8 mouse cellular contexts compared by ENCODE assay signal in genomic region chr10:60536098-60536811, GRCm38 (mm10).
A peak's percentile ranks its signal among the peaks of the same experiment; 100 is the strongest.
DNase-seq lines count a peak whose midpoint lies in the region; ATAC-seq lines count a peak whose summit lies in the region.

No protein-coding gene starts in this region.

- peaks cover 37% of the 10 kb centered on the region for H3K27me3 ChIP-seq in forebrain, embryonic 10.5 days (ENCODE audit: poor library complexity, severe bottlenecking)
- no peaks in the 10 kb centered on the region for H3K27me3 ChIP-seq in forebrain, embryonic 16.5 days (replicated peaks; ENCODE audit: control insufficient read depth, insufficient read depth, low read length)
- 0 out of 2 replicates have a peak, but pooled peaks cover 3% of the 10 kb centered on the region for H3K27me3 ChIP-seq in hindbrain, embryonic 16.5 days (replicated peaks; ENCODE audit: control insufficient read depth, insufficient read depth, low read length)

- H3K4me1 ChIP-seq in forebrain, embryonic 10.5 days, result peaks cover 12% of the 10 kb centered on the region
- no peaks in the 10 kb centered on the region for H3K4me1 ChIP-seq in forebrain, embryonic 16.5 days (replicated peaks; ENCODE audit: control insufficient read depth, insufficient read depth, low read length)
- no peaks in the 10 kb centered on the region for H3K4me1 ChIP-seq in hindbrain, embryonic 16.5 days (ENCODE audit: control insufficient read depth, insufficient read depth, low read depth, low read length)

- peak; percentile 31 for DNase-seq in forebrain, embryonic 10.5 days (ENCODE audit: extremely low spot score, low spot score)
- DNase-seq in embryo, embryonic 10.5 days (ENCODE audit: low spot score), result peak; percentile 74
- peak; percentile 28 for DNase-seq in lung, postnatal 14 days
- DNase-seq in thymus, postnatal 25 days, result peak; percentile 31
- DNase-seq in cerebellum, postnatal 14 days, result no peak

- H3K27ac ChIP-seq in forebrain, embryonic 10.5 days, result 0 out of 2 replicates have a peak overlapping the region, but pooled peaks have one; percentile 6
- no peak overlapping the region for H3K27ac ChIP-seq in forebrain, embryonic 16.5 days (ENCODE audit: low read length)
- H3K27ac ChIP-seq in hindbrain, embryonic 16.5 days (ENCODE audit: low read depth, low read length), result no peak overlapping the region

- no peak overlapping the region for H3K4me2 ChIP-seq in forebrain, embryonic 16.5 days (ENCODE audit: low read length)
- 0 out of 2 replicates have a peak overlapping the region, but pooled peaks have one; percentile 17 for H3K4me2 ChIP-seq in hindbrain, embryonic 16.5 days (ENCODE audit: low read length)

- H3K9ac ChIP-seq in forebrain, embryonic 16.5 days (replicated peaks; ENCODE audit: low read depth, low read length), result no peak overlapping the region
- no peak overlapping the region for H3K9ac ChIP-seq in hindbrain, embryonic 16.5 days (ENCODE audit: low read depth, low read length)

- peak overlapping the region; percentile 16; the same call in 1 of the 2 replicates for H3K4me3 ChIP-seq in forebrain, embryonic 10.5 days
- H3K4me3 ChIP-seq in forebrain, embryonic 16.5 days (replicated peaks; ENCODE audit: low read length), result no peak overlapping the region
- H3K4me3 ChIP-seq in hindbrain, embryonic 16.5 days (ENCODE audit: low read length), result no peak overlapping the region

- H3K36me3 ChIP-seq in forebrain, embryonic 10.5 days (replicated peaks), result no peaks in the 10 kb centered on the region
- H3K36me3 ChIP-seq in forebrain, embryonic 16.5 days (ENCODE audit: control insufficient read depth, insufficient read depth), result no peaks in the 10 kb centered on the region
- H3K36me3 ChIP-seq in hindbrain, embryonic 16.5 days (ENCODE audit: control insufficient read depth, insufficient read depth, low read length), result no peaks in the 10 kb centered on the region

- H3K9me3 ChIP-seq in forebrain, embryonic 10.5 days, result no peaks in the 10 kb centered on the region
- no peaks in the 10 kb centered on the region for H3K9me3 ChIP-seq in forebrain, embryonic 16.5 days (ENCODE audit: control insufficient read depth, low read length)
- no peaks in the 10 kb centered on the region for H3K9me3 ChIP-seq in hindbrain, embryonic 16.5 days (ENCODE audit: control insufficient read depth, low read length)

- no peak for ATAC-seq in forebrain, embryonic 16.5 days
- no peak for ATAC-seq in hindbrain, embryonic 16.5 days
- ATAC-seq in inflammation-experienced regulatory T-cells, adult 6 months, result no peak

- WGBS in forebrain, embryonic 10.5 days, result 10% methylated on average over 13 of the region's 14 CpGs
- 14% methylated on average over 12 of the region's 14 CpGs for WGBS in forebrain, embryonic 16.5 days
- WGBS in hindbrain, embryonic 16.5 days, result 21% methylated on average over 13 of the region's 14 CpGs

Comparison
In these comparisons a context has a peak if more than half of its experiments do, and no peak if none do; other contexts are left out.
1. DNase-seq: peak in forebrain, embryonic 10.5 days (single experiment), embryo, embryonic 10.5 days (single experiment), lung, postnatal 14 days (single experiment) and thymus, postnatal 25 days (single experiment); none in cerebellum, postnatal 14 days (0 of 2).